Mouse (Mus musculus): ENCODE data around the gene Rims3.

DNA sequence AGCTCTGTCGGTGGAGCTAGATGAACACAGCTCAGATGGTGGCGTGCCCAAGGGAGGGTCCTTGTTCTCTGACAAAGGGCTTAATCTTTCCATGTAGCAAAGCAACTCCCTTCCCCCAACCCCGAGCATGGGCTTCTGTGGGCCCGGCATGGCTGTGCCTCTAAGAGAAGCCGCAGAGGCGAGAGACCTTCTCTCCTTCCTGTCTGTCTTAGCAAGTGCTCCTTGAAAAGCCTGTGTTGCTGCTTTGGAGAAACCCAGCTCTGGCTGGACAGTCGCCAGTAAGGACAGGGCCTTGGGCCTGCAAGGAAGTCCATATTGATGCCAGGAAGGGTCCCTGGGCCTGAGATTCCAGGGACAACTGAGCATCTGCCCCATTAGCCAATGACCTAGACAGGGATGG, 40.6 kb downstream of the Rims3 start:
- TF ChIP-seq POLR2A (IDR thresholded peaks at IDR 0.05; ENCODE audit: extremely low read depth, insufficient read depth, low read length): no peak
- TF ChIP-seq CTCF (IDR thresholded peaks at IDR 0.05; ENCODE audit: low read depth, low read length): no peak
